Mouse (Mus musculus) CD4-positive, CD25-positive, alpha-beta regulatory T cell, adult 2 months (primary cell): ENCODE results near the gene Pnpla6.
A peak's percentile ranks its signal among the peaks of the same experiment; 100 is the strongest.

Experiments used
- DNase-seq: peaks from one replicate; pipeline ENCODE4 v3.0.0-alpha.2; 2012; ENCODE audit warnings: low read depth, low spot score

Gene Pnpla6

DNA sequence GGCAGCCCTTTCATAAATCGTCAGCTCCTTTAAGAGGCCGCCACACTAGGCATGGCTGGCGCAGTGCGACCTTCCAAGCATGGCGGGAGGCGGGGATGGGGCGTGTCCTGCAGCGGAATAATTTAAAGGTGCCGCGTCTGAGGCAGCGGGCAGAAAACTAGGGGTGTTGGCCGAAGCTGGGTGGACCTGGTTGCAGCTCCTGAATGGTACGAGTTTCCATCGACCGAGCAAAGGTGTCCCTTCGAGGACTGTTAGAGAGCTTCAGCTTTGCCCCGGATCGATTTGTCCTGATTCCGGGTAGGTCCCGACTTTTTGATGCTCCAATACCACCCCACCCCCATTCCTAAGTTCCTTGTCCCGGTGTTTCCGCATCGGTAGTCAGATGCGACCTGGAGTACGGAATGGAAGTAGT lies at the start of gene Pnpla6:
TSS of gene Pnpla6 (plus strand) at position 125 of the 412 bp plus-strand sequence.
- peak; percentile 88 for DNase-seq

DNA sequence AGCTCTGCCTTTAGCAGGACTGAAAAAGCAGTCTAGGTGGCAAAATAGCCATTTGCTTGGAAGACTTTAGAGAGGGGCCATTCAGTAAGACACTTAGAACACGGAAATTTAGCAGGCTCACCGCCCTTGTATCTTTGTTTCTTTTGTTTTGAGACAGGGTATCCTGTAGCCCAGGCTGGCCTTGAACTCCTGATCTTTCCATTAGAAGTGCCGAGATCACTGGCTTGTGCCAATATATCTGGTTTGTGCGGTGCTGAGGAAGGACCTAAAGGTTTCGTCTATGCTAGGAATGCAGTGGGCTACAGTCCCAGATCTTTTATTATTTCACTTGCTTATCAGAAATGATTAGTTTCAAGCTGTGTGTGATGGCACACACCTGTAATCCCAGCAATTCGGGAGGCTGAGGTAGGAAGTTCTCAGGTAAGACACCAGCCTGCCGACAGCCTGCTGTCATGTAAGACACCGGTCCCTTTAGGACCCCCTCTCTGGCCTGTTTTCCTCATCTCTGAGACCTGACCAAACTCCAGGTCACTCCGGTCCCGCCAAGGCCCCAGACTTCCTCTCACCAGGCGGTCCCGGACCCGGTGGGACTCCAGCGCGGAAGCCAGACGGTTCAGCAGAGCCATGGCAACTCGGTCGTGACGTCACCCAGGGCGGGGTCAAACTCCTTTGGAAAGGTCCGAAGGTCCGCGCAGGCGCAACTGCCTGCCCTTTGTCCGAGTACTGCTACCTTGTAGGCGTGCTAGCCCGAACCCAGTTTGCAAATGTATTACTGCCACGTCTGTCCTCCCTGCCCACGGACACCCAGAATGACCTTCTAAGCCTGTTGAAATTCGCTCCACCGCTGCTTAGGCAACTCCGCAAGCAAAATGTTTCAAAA lies 47.9 kb upstream of the Pnpla6 start, which contains the start of gene Pex11g:
TSS of gene Pex11g (minus strand) at position 675 of the 880 bp plus-strand sequence.
- peak; percentile 88 for DNase-seq

DNA sequence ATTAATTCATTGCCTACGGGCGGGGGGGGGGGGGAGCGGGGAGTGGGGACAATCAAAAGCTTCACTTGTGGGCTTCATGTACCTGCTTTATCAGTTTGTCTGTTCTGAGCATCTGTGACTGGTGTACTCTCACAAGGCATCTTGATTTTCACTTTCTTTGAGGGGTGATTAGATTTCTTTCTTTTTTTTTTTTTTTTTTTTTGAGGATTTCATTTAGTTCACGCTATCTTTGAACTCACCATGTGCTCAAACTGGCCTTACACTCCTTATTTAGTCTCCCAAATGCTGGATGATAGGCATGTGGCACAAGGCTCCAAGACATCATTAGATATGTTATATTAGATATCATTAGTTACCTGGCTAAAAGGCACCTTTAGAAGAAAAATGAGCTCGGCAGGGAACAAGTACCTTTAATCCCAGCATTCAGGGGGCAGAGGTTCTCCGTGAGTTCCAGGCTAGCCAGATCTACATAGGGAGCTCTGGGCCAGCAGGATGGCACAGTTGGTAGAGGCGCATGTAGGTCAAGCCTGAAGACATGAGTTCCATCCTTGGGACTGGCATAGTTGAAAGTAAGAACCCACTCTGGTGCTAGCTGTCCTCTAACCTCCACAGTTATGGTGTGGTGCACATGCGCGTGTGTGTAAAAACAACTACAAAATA lies 47.2 kb upstream of the Pnpla6 start:
- no peak for DNase-seq

DNA sequence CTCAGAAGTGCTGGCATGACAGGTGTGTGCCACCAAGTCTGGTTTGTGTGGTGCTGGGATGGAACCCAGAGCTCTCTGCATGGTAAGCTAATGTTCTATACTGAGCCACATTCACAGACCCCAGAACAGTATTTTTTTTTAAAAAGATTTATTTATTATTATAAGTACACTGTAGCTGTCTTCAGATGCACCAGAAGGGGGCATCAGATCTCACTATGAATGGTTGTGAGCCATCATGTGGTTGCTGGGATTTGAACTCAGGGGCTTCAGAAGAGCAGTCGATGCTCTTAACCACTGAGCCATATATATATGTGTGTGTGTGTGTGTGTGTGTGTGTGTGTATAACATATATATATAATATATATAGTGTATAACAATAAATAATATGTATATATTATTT lies 46.3 kb upstream of the Pnpla6 start:
- DNase-seq = peak; percentile 43

DNA sequence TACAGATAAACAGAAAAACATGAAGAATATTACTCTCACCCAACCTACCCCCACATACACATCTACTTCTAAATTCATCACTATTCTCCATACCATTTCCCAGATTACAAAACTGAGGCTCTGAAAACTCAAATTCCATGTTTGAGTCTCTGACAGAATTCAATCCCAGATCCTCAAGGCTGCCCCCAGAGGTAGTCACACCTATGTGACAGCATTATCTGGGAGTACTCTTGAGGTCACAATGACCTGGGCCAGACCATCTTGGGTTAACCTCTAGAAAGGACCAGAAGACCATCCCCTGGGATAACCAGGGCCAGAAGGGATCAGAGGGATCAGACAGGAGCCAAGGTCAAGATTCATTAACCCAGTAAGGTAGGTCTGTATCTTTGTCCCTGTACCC lies 44.6 kb upstream of the Pnpla6 start, which contains the start of gene Tex45:
TSS of gene Tex45 (plus strand) at position 301 of the 400 bp plus-strand sequence.
- DNase-seq = no peak

DNA sequence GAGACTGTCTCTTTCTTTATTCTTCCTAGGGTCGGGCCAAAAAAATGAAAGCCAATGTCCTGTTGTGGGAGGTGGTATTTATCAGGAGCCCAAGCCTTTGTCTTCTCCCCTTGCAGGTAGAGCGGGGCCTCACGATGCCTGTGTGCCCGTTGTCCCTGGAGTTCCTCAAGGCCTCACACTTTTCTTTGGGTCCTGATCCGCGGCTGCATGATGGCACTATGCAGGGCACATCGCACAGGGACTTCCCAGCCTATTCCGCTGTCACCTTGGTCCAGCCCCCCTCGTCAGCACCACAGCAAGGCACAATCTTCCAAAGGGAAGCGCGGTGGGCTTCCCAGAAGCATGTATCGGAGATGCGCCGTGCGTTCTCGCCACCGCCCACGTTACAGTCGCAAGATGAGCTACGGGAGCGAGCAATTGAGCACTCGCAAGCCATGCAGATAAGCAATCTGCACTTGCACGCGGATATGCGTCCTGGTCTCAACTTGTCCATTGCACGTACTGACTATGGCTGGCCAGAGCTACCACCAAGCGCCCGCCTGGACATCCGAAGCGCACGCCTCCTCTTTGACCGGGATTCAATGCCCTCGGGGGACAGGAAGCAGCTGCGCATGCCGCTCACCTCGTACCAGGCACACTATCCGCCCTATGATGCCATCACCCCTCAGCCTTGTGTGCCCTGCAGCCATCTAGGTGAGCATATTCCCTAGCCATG lies 39.3 kb upstream of the Pnpla6 start:
- DNase-seq = no peak

DNA sequence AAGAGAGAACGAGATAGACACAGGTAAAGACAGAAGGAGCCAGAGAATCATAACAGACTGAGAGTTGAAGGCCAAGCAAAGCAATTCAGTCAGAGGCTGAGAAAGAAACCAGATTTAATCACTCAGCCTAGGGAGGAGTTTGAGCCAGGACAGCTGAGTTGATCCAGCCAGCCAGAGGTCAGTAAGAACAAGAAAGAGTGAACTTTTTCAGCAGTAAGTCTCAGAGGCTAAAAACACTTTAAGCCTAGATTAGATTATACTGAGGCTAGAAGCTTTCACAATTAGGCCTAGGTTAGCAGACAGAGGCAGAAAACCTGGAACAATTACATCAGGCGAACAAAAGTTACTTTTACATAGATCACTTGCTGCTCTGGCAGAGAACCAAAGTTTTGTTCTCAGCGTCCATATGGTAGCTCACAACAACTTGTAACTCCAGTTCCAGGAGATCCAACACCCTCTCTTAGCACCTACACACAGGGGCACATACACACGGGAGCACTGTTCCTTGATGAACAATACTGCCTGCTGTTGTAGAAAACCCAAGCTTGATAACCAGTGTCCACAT lies 34.9 kb upstream of the Pnpla6 start:
- DNase-seq = no peak

DNA sequence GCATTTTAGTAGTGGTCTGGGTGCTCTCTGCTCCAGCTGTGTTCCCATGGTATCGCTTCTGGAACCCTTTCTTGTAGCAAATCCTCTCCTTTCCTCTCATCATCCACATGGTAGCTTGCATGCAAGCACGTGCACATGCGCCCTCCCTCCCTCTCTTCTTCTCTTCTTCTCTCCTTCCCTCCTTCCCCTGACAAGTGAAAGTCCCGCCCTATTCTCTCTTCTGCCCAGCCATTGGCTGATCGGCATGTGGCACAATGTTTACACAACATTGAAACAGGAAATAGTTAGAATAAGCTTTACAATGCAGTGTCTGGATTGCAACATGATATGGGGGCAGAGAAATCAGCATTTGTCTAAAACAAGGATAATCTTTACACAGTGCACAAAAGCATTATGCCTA lies 33.6 kb upstream of the Pnpla6 start:
- DNase-seq = no peak

DNA sequence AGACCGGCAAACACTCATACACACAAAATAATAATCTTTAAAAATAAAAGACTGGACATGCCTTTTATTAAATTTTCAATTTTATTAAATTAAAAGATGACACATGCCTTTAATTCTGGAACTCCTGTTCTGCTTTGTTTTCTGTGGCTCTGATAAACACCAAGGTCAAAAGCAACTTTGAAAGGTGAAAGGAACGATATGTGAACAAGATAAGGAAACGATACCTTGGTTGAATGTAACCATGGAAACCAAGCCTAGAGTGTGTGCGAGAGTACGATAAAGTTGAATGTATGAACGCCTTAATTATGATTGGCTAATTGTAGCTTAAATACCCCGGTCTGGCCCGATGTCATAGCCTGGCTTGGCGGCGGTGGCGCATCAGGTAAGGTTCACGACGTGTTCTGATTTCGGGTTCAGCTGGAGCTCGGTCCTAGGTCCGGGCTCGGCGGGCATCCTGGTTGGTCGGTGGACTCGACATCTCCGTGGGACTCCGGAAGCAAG lies 32.9 kb upstream of the Pnpla6 start:
- no peak for DNase-seq

DNA sequence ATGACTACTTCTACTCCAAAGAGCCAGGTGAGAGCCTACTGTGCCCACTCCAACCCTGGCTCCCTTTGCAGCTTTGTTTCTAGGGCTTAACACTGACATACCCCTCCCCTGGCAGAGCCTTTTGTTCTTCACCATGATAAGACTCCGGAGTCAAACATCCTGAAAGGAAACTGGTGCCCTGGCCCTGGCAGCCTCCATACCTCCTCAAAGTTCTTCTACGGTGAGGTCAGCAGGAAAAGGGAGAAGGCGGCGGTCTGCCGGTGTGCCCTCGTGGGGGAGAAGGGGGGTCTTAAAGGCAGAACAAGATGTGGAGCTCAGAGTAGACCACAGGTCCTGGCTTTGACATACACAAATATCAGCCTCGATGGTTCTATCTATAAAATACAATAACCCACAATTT lies 31.6 kb upstream of the Pnpla6 start:
- DNase-seq = no peak

DNA sequence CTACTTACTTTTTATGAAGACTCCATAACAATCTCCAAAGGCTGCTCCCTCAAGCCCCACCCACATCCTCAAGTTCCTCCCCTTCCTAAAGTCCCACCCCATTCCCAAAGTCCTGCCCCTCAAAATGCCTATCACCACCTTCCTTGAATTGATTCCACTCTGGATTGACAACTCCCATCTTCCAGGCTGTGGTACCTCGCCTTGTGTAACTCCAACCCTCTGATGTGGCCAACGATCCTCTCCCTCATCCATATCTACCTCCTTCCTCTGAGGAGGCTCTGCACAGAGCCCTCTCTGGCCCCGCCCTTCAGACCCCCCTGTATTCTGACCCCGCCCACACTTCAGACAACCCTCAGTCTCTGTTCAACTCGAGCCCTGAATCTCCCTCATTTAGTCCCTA lies 30.0 kb upstream of the Pnpla6 start:
- DNase-seq = no peak

DNA sequence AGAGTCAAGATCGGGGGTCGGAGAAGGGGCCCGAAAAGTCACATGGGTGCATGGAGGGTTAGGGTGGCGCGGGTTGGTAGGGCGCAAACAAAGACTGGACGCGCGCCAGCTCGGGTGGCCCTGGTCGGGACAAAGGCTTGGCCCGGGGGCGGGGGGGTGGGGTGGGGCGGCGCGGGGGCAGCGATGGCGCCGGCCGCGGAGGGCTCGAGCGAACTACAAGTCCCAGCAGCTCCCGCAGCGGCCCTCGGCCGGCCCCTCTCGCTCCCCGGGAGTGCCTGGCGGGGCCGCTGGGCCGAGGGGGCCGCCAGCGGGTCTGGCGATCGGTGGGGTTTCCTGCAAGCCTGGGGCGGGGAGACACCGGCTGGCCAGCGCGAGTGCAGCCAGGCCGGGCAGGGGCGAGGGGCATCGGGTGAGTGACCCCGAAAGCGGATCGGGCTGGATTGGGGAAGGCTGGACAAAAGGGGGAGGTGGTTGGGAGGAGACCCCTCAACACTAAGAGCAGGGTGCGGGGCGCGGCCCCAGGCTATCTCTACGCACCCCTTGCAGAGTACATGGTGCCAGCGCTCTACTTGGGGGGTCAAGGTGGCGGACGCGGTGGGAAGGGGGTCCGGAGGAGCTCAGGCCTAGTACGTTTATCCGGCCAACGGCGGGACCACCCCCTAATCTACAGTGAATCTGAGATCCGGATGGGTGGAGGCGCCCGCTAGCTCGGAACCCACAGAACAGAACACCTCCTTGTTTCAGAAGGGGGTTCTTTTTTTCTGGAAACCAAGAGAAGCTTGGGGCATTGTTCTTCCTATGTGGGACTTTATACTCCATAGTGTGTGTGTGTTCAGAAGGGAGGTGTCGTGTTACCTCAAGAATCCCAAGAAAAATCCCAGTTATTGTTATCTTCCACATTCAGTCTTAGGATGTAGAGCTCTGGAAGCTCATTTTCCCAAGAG lies 22.0 kb upstream of the Pnpla6 start, which contains the start of gene Zfp358:
TSS of gene Zfp358 (plus strand) at position 238 of the 944 bp plus-strand sequence.
- peak; percentile 71 for DNase-seq

DNA sequence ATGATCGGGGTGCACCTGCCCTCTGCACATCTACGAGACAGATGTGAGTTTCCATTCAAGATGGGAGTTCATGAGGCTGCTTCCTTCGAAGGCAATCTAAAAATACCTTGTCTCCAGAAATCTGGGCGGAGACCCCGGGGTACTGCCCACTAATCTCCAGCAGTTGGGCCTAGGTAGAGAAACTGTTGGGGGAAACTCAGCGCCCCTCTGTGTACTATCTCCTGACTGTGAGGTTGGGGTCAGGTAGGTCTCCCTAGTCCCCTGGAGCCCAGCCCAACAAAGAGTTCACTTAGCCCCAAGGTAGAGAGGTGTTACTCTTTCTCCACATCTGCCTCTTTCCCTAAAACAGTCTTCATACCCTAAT lies 21.4 kb upstream of the Pnpla6 start:
- no peak for DNase-seq

DNA sequence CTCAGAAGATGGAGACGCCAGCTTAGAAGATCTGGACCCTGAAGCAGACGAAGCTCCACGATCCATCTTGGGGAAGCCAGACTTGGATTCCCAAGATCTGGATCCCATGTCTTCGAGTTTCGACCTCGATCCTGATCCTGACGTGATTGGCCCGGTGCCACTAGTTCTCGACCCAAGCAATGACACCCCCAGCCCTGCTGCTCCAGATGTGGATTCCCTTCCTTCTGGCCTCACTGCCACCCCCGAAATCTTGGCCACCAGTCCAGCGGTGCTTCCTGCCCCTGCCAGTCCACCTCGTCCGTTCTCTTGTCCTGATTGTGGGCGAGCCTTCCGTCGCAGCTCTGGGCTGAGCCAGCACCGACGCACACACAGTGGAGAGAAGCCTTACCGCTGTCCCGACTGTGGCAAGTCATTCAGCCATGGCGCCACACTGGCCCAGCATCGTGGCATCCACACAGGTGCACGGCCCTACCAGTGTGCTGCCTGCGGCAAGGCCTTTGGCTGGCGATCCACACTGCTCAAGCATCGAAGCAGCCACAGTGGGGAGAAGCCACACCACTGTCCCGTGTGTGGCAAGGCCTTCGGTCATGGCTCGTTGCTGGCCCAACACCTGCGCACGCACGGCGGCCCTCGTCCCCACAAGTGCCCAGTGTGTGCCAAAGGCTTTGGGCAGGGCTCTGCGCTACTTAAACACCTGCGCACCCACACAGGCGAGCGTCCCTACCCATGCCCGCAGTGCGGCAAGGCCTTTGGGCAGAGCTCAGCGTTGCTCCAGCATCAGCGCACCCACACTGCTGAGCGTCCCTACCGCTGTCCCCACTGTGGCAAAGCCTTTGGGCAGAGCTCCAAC lies 19.4 kb upstream of the Pnpla6 start:
- no peak for DNase-seq

DNA sequence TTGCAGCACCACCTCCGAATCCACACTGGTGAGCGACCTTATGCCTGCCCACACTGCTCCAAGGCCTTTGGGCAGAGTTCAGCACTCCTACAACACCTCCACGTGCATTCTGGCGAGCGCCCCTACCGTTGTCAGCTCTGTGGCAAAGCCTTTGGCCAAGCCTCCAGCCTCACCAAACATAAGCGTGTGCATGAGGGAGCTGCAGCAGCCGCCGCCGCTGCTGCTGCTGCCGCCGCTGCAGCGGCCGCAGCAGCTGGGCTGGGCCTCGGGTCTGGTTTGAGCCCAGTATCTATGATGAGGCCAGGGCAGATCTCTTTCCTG lies 18.8 kb upstream of the Pnpla6 start:
- no peak for DNase-seq

DNA sequence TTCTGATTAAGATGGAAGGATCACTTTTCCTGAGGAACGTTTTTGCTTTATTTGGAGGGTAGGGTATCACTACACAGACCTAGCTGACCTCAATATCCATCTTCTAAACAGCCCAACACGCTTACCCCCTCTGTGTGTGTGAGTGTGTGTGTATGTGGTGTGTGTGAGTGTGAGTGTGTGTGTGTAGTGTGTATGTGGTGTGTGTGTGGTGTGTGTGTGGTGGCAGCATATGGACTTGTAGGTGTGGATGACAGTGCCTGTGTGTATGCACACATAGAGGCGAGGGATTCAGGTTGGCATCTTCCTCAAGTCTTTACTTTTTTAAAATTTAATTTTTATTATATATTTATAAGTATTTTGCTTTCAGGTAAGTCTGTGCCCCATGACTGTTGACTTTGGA lies 16.6 kb upstream of the Pnpla6 start:
- DNase-seq = no peak

DNA sequence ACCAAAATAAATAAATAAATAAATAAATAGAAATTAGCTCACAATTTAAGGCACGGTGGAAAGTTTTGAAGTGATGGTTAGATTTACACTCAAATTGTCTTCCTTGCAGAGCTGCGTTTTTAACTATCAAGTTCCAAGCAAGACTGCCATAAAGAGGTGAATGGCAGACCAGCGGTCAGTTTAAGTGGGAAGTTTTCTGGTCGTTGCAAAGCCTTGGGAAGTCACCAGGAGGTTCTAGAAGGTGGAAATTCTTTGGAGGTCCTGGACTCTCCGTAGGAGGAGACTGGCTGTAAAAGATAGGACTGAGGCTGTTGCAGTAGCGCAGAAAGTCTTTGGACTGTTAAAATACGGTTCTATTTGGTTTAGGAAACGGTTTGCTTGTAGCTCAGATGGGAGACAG lies 15.4 kb upstream of the Pnpla6 start:
- no peak for DNase-seq

DNA sequence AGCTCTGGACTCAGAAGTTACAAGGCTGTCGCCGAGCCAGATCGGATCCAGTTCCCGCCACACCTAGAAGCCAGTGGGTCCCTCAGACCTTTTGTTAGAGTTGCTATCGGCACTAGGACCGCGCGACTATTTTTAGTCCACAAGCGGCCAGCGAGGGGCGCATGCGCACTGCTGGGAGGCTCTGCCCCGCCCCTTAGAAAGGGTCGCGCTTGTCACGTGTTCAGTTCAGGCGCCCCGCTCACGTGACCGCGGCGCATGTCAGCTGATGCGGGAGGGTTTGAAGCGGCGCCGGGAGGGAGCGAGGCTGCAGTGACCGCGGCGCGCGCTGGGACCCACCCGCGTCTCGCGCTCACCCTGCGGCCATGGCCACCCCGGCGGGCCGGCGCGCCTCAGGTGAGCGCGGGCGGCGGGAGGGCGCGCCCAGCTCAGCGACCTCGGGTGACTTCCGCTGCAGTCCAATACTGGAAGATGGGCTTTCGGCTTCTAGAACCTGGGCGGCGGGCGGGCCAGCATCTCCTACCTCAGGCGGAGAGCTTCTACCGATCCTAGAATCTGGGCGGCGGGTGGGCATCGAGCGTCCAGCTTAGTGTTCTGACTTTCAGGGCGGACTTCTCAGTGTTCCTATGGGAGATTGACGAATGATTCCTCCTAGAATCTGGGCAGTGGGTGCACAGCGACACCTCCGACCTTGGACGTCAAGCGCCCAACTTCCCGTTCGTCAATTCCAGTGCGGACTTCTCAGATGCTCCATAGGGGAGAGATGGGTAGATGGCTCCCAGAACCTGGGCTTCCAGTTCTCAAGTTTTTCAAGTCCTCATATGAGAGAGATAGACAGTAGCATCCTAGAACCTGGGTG lies 14.7 kb upstream of the Pnpla6 start, which contains the start of gene Mcoln1:
TSS of gene Mcoln1 (plus strand) at position 223 of the 856 bp plus-strand sequence.
- peak; percentile 98 for DNase-seq

DNA sequence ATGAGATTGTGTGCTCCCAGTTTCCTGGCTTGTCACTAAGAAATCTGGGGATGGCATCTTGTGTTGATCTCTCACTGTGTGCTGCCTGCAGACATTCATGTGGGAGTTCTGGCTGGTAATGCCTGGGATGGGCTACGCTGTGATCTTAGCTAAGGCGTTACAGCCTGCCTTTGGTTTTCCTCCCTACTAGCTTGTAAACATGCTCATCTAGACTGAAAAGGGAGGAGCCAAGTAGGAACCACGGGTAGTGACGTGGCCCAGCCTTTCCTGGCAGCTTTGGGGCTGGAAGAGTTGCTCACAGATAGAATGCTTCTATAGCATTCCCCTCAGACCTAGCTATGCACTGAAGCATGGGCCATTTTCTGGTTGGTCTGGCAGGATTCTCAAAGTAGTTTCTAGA lies 13.0 kb upstream of the Pnpla6 start:
- DNase-seq = no peak
